Mouse (Mus musculus) embryonic facial prominence, embryonic 13.5 days (tissue): ENCODE measurements at regions not wholly inside any gene's neighbourhood (a gene's known extent, or its start where the extent isn't known, plus 50 kb on each side); places are given as distances from the start of the nearest gene placed in this dataset.

Source experiments
- ATAC-seq: fragments of 200-750 bp; cut with Nextera tagmentation; 2 replicates; pipeline ENCODE4 v1.8.0; 2017; ENCODE audit warnings: low read depth; ENCODE audit not compliant: insufficient number of reproducible peaks, insufficient read depth, low FRiP score, low TSS enrichment
- H3K27ac ChIP-seq: fragments of 300-500 bp; sonication (generic); 2 replicates; pipeline ENCODE4 v1.5.1; 2015; ENCODE audit warnings: moderate library complexity, mild to moderate bottlenecking, inconsistent platforms
- H3K27me3 ChIP-seq: fragments of 300-500 bp; sonication (generic); 2 replicates; pipeline ENCODE4 v1.6.1; 2015; ENCODE audit warnings: mild to moderate bottlenecking, inconsistent platforms
- H3K36me3 ChIP-seq: fragments of 300-500 bp; sonication (generic); 2 replicates; pipeline ENCODE4 v1.6.1; 2015; ENCODE audit warnings: mild to moderate bottlenecking, inconsistent platforms
- H3K4me1 ChIP-seq: fragments of 300-500 bp; sonication (generic); 2 replicates; pipeline ENCODE4 v1.6.1; 2015; ENCODE audit warnings: inconsistent platforms
- H3K4me2 ChIP-seq: fragments of 300-500 bp; sonication (generic); 2 replicates; pipeline ENCODE4 v1.6.1; 2015; ENCODE audit warnings: moderate library complexity, mild to moderate bottlenecking, inconsistent platforms
- H3K4me3 ChIP-seq: fragments of 300-500 bp; sonication (generic); 2 replicates; pipeline ENCODE4 v1.5.1; 2015; ENCODE audit warnings: mild to moderate bottlenecking, inconsistent platforms
- H3K9ac ChIP-seq: fragments of 300-500 bp; sonication (generic); 2 replicates; pipeline ENCODE4 v1.6.1; 2015; ENCODE audit warnings: mild to moderate bottlenecking, inconsistent platforms
- H3K9me3 ChIP-seq: fragments of 300-500 bp; sonication (generic); 2 replicates; pipeline ENCODE4 v1.6.1; 2016; ENCODE audit warnings: inconsistent platforms
- WGBS: fragments of 180-500 bp; shearing (Covaris S2); methylation state at CpG from one replicate; pipeline ENCODE4 v1.1.7; 2015; ENCODE audit warnings: mixed read lengths; 5-methylcytosine and 5-hydroxymethylcytosine counted together

GRCm38 (mm10) chr13:28508184-28508583 lies 250.9 kb downstream of the Gm11361 start:
- Histone ChIP-seq H3K36me3 (peaks cover 6% of the 10 kb centered on the region; the same call in 1 of the 2 replicates), H3K4me2 (no peak overlapping the region), H3K27ac (no peak overlapping the region), H3K4me1 (peaks cover 16% of the 10 kb centered on the region), H3K9me3 (no peaks in the 10 kb centered on the region), H3K9ac (no peak overlapping the region), H3K4me3 (no peak overlapping the region), H3K27me3 (no peaks in the 10 kb centered on the region)
- 11% methylated on average over 2 of the region's 2 CpGs for WGBS
- ATAC-seq, result no peak

- H3K4me2 ChIP-seq, result no peak overlapping the region
- no peaks in the 10 kb centered on the region for H3K27me3 ChIP-seq
- peaks cover 10% of the 10 kb centered on the region; the same call in 1 of the 2 replicates for H3K36me3 ChIP-seq
- no peaks in the 10 kb centered on the region for H3K9me3 ChIP-seq
- H3K9ac ChIP-seq, result no peak overlapping the region
- H3K27ac ChIP-seq, result no peak overlapping the region
- 69% methylated on average over 5 of the region's 5 CpGs for WGBS
- no peak overlapping the region for H3K4me3 ChIP-seq
- peaks cover 16% of the 10 kb centered on the region for H3K4me1 ChIP-seq
- ATAC-seq, result no peak
Measured at GRCm38 (mm10) chr13:28507783-28508182, 250.5 kb downstream of the Gm11361 start.

- H3K4me3 ChIP-seq, result no peak overlapping the region
- peaks cover 25% of the 10 kb centered on the region for H3K4me1 ChIP-seq
- no peak overlapping the region for H3K27ac ChIP-seq
- peaks cover 11% of the 10 kb centered on the region; the same call in 1 of the 2 replicates for H3K36me3 ChIP-seq
- no peak overlapping the region for H3K4me2 ChIP-seq
- WGBS, result 47% methylated on average over 3 of the region's 3 CpGs
- ATAC-seq, result no peak
- H3K27me3 ChIP-seq, result no peaks in the 10 kb centered on the region
- H3K9me3 ChIP-seq, result no peaks in the 10 kb centered on the region
- no peak overlapping the region for H3K9ac ChIP-seq
Measured at GRCm38 (mm10) chr13:28504340-28504739, 247.0 kb downstream of the Gm11361 start.

GRCm38 (mm10) chr13:28502171-28502570 lies 244.8 kb downstream of the Gm11361 start:
- H3K27ac ChIP-seq, result no peak overlapping the region
- ATAC-seq, result no peak
- no peaks in the 10 kb centered on the region for H3K27me3 ChIP-seq
- H3K4me3 ChIP-seq, result no peak overlapping the region
- H3K4me2 ChIP-seq, result no peak overlapping the region
- peaks cover 11% of the 10 kb centered on the region; the same call in 1 of the 2 replicates for H3K36me3 ChIP-seq
- no peaks in the 10 kb centered on the region for H3K9me3 ChIP-seq
- peaks cover 17% of the 10 kb centered on the region for H3K4me1 ChIP-seq
- 48% methylated on average over 2 of the region's 2 CpGs for WGBS
- no peak overlapping the region for H3K9ac ChIP-seq

- no peaks in the 10 kb centered on the region for H3K9me3 ChIP-seq
- H3K27ac ChIP-seq, result no peak overlapping the region
- 95% methylated on average over 6 of the region's 6 CpGs for WGBS
- H3K27me3 ChIP-seq, result no peaks in the 10 kb centered on the region
- peaks cover 17% of the 10 kb centered on the region for H3K4me1 ChIP-seq
- ATAC-seq, result no peak
- no peak overlapping the region for H3K4me2 ChIP-seq
- no peak overlapping the region for H3K4me3 ChIP-seq
- no peak overlapping the region for H3K9ac ChIP-seq
- H3K36me3 ChIP-seq, result peaks cover 11% of the 10 kb centered on the region; the same call in 1 of the 2 replicates
Measured at GRCm38 (mm10) chr13:28500697-28501096, 243.4 kb downstream of the Gm11361 start.

GRCm38 (mm10) chr13:28497483-28497882 lies 240.2 kb downstream of the Gm11361 start:
- H3K4me3 ChIP-seq, result no peak overlapping the region
- no peak overlapping the region for H3K27ac ChIP-seq

GRCm38 (mm10) chr13:28492015-28492414 lies 234.7 kb downstream of the Gm11361 start:
- Histone ChIP-seq H3K27me3 (no peaks in the 10 kb centered on the region), H3K9ac (no peak overlapping the region), H3K4me1 (no peaks in the 10 kb centered on the region), H3K36me3 (0 out of 2 replicates have a peak, but pooled peaks cover 3% of the 10 kb centered on the region), H3K4me3 (no peak overlapping the region), H3K27ac (no peak overlapping the region), H3K9me3 (no peaks in the 10 kb centered on the region), H3K4me2 (no peak overlapping the region)
- 92% methylated on average over 2 of the region's 2 CpGs for WGBS
- ATAC-seq, result no peak

More at GRCm38 (mm10) chr13:28497483-28497882, 240.2 kb downstream of the Gm11361 start:
- ATAC-seq, result no peak
- Histone ChIP-seq H3K9ac (no peak overlapping the region), H3K9me3 (no peaks in the 10 kb centered on the region), H3K36me3 (no peaks in the 10 kb centered on the region), H3K4me1 (peaks cover 6% of the 10 kb centered on the region), H3K4me2 (no peak overlapping the region), H3K27me3 (no peaks in the 10 kb centered on the region)
- WGBS, result 87% methylated on average over 4 of the region's 4 CpGs

GRCm38 (mm10) chr13:28483727-28484126 lies 226.4 kb downstream of the Gm11361 start:
- no peak overlapping the region for H3K4me3 ChIP-seq
- WGBS, result 65% methylated on average over 3 of the region's 3 CpGs
- no peak overlapping the region for H3K9ac ChIP-seq
- H3K27me3 ChIP-seq, result no peaks in the 10 kb centered on the region
- 0 out of 2 replicates have a peak, but pooled peaks cover 3% of the 10 kb centered on the region for H3K36me3 ChIP-seq
- no peak overlapping the region for H3K4me2 ChIP-seq
- no peak overlapping the region for H3K27ac ChIP-seq
- no peak for ATAC-seq
- no peaks in the 10 kb centered on the region for H3K9me3 ChIP-seq
- H3K4me1 ChIP-seq, result peaks cover 3% of the 10 kb centered on the region; the same call in 1 of the 2 replicates

- Histone ChIP-seq H3K4me2 (no peak overlapping the region), H3K4me1 (peaks cover 3% of the 10 kb centered on the region; the same call in 1 of the 2 replicates), H3K36me3 (peaks cover 10% of the 10 kb centered on the region), H3K9ac (no peak overlapping the region), H3K9me3 (no peaks in the 10 kb centered on the region), H3K4me3 (no peak overlapping the region), H3K27ac (no peak overlapping the region), H3K27me3 (no peaks in the 10 kb centered on the region)
- 75% methylated on average over 7 of the region's 7 CpGs for whole genome bisulfite sequencing
- no peak for ATAC-seq
Measured at GRCm38 (mm10) chr13:28481224-28481965, 224.1 kb downstream of the Gm11361 start.

GRCm38 (mm10) chr13:28466151-28466550 lies 208.8 kb downstream of the Gm11361 start:
- Histone ChIP-seq H3K4me1 (no peaks in the 10 kb centered on the region), H3K9me3 (no peaks in the 10 kb centered on the region), H3K4me3 (no peak overlapping the region), H3K4me2 (no peak overlapping the region), H3K27ac (no peak overlapping the region), H3K27me3 (no peaks in the 10 kb centered on the region), H3K9ac (no peak overlapping the region), H3K36me3 (no peaks in the 10 kb centered on the region)
- 57% methylated on average over 2 of the region's 2 CpGs for whole genome bisulfite sequencing
- no peak for ATAC-seq

GRCm38 (mm10) chr13:28465187-28465880 lies 208.0 kb downstream of the Gm11361 start:
- Histone ChIP-seq H3K4me3 (no peak overlapping the region), H3K4me2 (no peak overlapping the region), H3K9ac (no peak overlapping the region), H3K4me1 (no peaks in the 10 kb centered on the region), H3K36me3 (peaks cover 2% of the 10 kb centered on the region; the same call in 1 of the 2 replicates), H3K27me3 (no peaks in the 10 kb centered on the region), H3K27ac (no peak overlapping the region), H3K9me3 (no peaks in the 10 kb centered on the region)
- ATAC-seq, result no peak
- 84% methylated on average over 2 of the region's 2 CpGs for WGBS

- WGBS, result 79% methylated on average over 10 of the region's 10 CpGs
- no peaks in the 10 kb centered on the region for H3K4me1 ChIP-seq
- peaks cover 11% of the 10 kb centered on the region; the same call in 1 of the 2 replicates for H3K36me3 ChIP-seq
- no peaks in the 10 kb centered on the region for H3K27me3 ChIP-seq
- H3K4me3 ChIP-seq, result no peak overlapping the region
- no peak overlapping the region for H3K9ac ChIP-seq
- no peak for ATAC-seq
- no peak overlapping the region for H3K4me2 ChIP-seq
- no peak overlapping the region for H3K27ac ChIP-seq
- no peaks in the 10 kb centered on the region for H3K9me3 ChIP-seq
Measured at GRCm38 (mm10) chr13:28461281-28461680, 204.0 kb downstream of the Gm11361 start.
